9 mouse cellular contexts compared by ENCODE assay signal in genomic region chr6:135364041-135364745, GRCm38 (mm10). TPM values are rescaled to one million over a fixed set of nuclear protein-coding genes. Genes with fewer than 3 reads are reported as not detected.
A peak's percentile ranks its signal among the peaks of the same experiment; 100 is the strongest.
DNase-seq lines count a peak whose midpoint lies in the region; ATAC-seq lines count a peak whose summit lies in the region.
"Had no signal": no experiment of that assay in that cellular context is flagged by ENCODE, and none has a peak within 500 bp of the region (broad histone marks: within the 10 kb centered on the region; RNA-seq: fewer than 3 reads in every experiment).

No protein-coding gene starts in this region.

- no peak overlapping the region for H3K9ac ChIP-seq in hindbrain, embryonic 13.5 days
- no peak overlapping the region for H3K9ac ChIP-seq in embryonic facial prominence, embryonic 12.5 days

- peak overlapping the region; percentile 70 for H3K27ac ChIP-seq in hindbrain, embryonic 10.5 days
- H3K27ac ChIP-seq in hindbrain, embryonic 13.5 days: no peak overlapping the region
- H3K27ac ChIP-seq in embryonic facial prominence, embryonic 12.5 days: peak overlapping the region; percentile 77
- H3K27ac ChIP-seq in macrophage: peak overlapping the region; percentile 96

- H3K9me3 ChIP-seq in hindbrain, embryonic 10.5 days: no peaks in the 10 kb centered on the region
- H3K9me3 ChIP-seq in hindbrain, embryonic 13.5 days: no peaks in the 10 kb centered on the region
- no peaks in the 10 kb centered on the region for H3K9me3 ChIP-seq in embryonic facial prominence, embryonic 12.5 days

- ATAC-seq in hindbrain, embryonic 13.5 days (ENCODE audit: low FRiP score): no peak
- ATAC-seq in embryonic facial prominence, embryonic 12.5 days (ENCODE audit: insufficient number of reproducible peaks, insufficient read depth, low FRiP score, low TSS enrichment): no peak
- peak; percentile 83 for ATAC-seq in inflammation-experienced regulatory T-cells, adult 6 months

- no peak overlapping the region for H3K4me2 ChIP-seq in hindbrain, embryonic 13.5 days
- peak overlapping the region; percentile 34 for H3K4me2 ChIP-seq in embryonic facial prominence, embryonic 12.5 days (replicated peaks)

- H3K79me2 ChIP-seq in macrophage (ENCODE audit: inconsistent target): peaks cover 73% of the 10 kb centered on the region

- 44% methylated on average over 9 of the region's 9 CpGs for WGBS in hindbrain, embryonic 10.5 days
- 47% methylated on average over 9 of the region's 9 CpGs for WGBS in hindbrain, embryonic 13.5 days
- 23% methylated on average over 9 of the region's 9 CpGs for WGBS in embryonic facial prominence, embryonic 12.5 days
- 6% methylated on average over 9 of the region's 9 CpGs for WGBS in macrophage (ENCODE audit: missing documents)

- DNase-seq in hindbrain, embryonic 10.5 days (ENCODE audit: low spot score): no peak
- no peak for DNase-seq in adrenal gland, postnatal 36 days
- no peak for DNase-seq in right cerebral cortex, postnatal 4 days
- no peak for DNase-seq in frontal cortex, postnatal 25 days (ENCODE audit: low spot score in 2 of 2)

- H3K36me3 ChIP-seq in hindbrain, embryonic 10.5 days: no peaks in the 10 kb centered on the region
- no peaks in the 10 kb centered on the region for H3K36me3 ChIP-seq in hindbrain, embryonic 13.5 days
- H3K36me3 ChIP-seq in embryonic facial prominence, embryonic 12.5 days: no peaks in the 10 kb centered on the region
- H3K36me3 ChIP-seq in macrophage (ENCODE audit: inconsistent target): no peaks in the 10 kb centered on the region

- no peak overlapping the region for H3K4me3 ChIP-seq in hindbrain, embryonic 10.5 days
- no peak overlapping the region for H3K4me3 ChIP-seq in hindbrain, embryonic 13.5 days
- peak overlapping the region; percentile 16; the same call in 1 of the 2 replicates for H3K4me3 ChIP-seq in embryonic facial prominence, embryonic 12.5 days
- H3K4me3 ChIP-seq in macrophage (ENCODE audit: inconsistent target): peak overlapping the region; percentile 65

- peaks cover 47% of the 10 kb centered on the region for H3K4me1 ChIP-seq in hindbrain, embryonic 10.5 days (replicated peaks)
- H3K4me1 ChIP-seq in hindbrain, embryonic 13.5 days (replicated peaks): peaks cover 33% of the 10 kb centered on the region
- peaks cover 30% of the 10 kb centered on the region for H3K4me1 ChIP-seq in embryonic facial prominence, embryonic 12.5 days

- no peaks in the 10 kb centered on the region for H3K27me3 ChIP-seq in hindbrain, embryonic 10.5 days (ENCODE audit: insufficient read depth, poor library complexity, severe bottlenecking)
- H3K27me3 ChIP-seq in hindbrain, embryonic 13.5 days: no peaks in the 10 kb centered on the region
- no peaks in the 10 kb centered on the region for H3K27me3 ChIP-seq in embryonic facial prominence, embryonic 12.5 days

RNA-seq across cellular contexts. Expression of gene Emp1, which starts 1.8 kb away (rescaled TPM):
- 6.2 and 10.5 TPM in 2 replicates for polyA plus RNA-seq in hindbrain, embryonic 10.5 days (2016; fragmentation: Nextera tagmentation; extraction: Ambion mirVana)
- polyA plus RNA-seq in hindbrain, embryonic 13.5 days (2015; fragmentation: Nextera tagmentation; extraction: Ambion mirVana): 11.1 and 12.2 TPM in 2 replicates
- 28.8 and 30.4 TPM in 2 replicates for polyA plus RNA-seq in embryonic facial prominence, embryonic 12.5 days (2016; fragmentation: Nextera tagmentation; extraction: Ambion mirVana)
- polyA plus RNA-seq in inflammation-experienced regulatory T-cells, adult 6 months (2017; shearing (Covaris generic)): 10 to 100 TPM in 2 of 3 experiments, 1 to 10 TPM in 1; 7.0 to 16.4 (median 12.2) TPM
- total RNA-seq in macrophage (2018; cell fraction: chromatin; rRNA removed): 100 to 1,000 TPM in 9 of 26 experiments, 10 to 100 TPM in 11, 1 to 10 TPM in 6; 3.0 to 546 (median 57.0) TPM
- 100 to 1,000 TPM in 13 of 26 experiments, 10 to 100 TPM in 13; 25.9 to 510 (median 155) TPM for total RNA-seq in macrophage (2018; cell fraction: cytosol; rRNA removed)
- total RNA-seq in macrophage (2018; cell fraction: nucleus; rRNA removed): 100 to 1,000 TPM in 13 of 26 experiments, 10 to 100 TPM in 13; 21.9 to 558 (median 121) TPM
- polyA plus RNA-seq in macrophage (2018): 209 to 490 TPM (median 475 TPM) in 3 replicates
- total RNA-seq in adrenal gland, postnatal 36 days (2021): 10 to 100 TPM; 25.9 to 46.9 TPM

RNA-seq across cellular contexts. Expression of gene Pbp2, which starts 54.0 kb away (rescaled TPM):
- polyA plus RNA-seq in hindbrain, embryonic 10.5 days (2016; fragmentation: Nextera tagmentation; extraction: Ambion mirVana): 0.29 TPM in 1 of 2 replicates, not detected in the other
- polyA plus RNA-seq in hindbrain, embryonic 13.5 days (2015; fragmentation: Nextera tagmentation; extraction: Ambion mirVana): 0.16 and 0.26 TPM in 2 replicates
- polyA plus RNA-seq in embryonic facial prominence, embryonic 12.5 days (2016; fragmentation: Nextera tagmentation; extraction: Ambion mirVana): not detected in 2 replicates
- polyA plus RNA-seq in inflammation-experienced regulatory T-cells, adult 6 months (2017; shearing (Covaris generic)): not detected
- total RNA-seq in macrophage (2018; cell fraction: chromatin; rRNA removed): not detected
- not detected for total RNA-seq in macrophage (2018; cell fraction: cytosol; rRNA removed)
- total RNA-seq in macrophage (2018; cell fraction: nucleus; rRNA removed): not detected
- not detected in 3 replicates for polyA plus RNA-seq in macrophage (2018)
- not detected for total RNA-seq in adrenal gland, postnatal 36 days (2021)
- polyA plus RNA-seq: neural tube, embryonic 11.5 days had no signal

Comparison
In these comparisons a context has a peak if more than half of its experiments do, and no peak if none do; other contexts are left out.
1. H3K4me3 ChIP-seq: peak in embryonic facial prominence, embryonic 12.5 days (single experiment) and macrophage (single experiment); none in hindbrain, embryonic 10.5 days (single experiment) and hindbrain, embryonic 13.5 days (single experiment).